Mouse (Mus musculus) ES-Bruce4 (cell line): Measurements from ENCODE around the gene Coq9. TPM values are rescaled to one million over a fixed set of nuclear protein-coding genes. Genes with fewer than 3 reads are reported as not detected.

ENCODE experiments used
- H3K27ac ChIP-seq: 2 replicates; pipeline ENCODE4 v1.5.1; 2012; ENCODE audit warnings: low read length, inconsistent platforms; ENCODE audit not compliant: insufficient read depth
- H3K27me3 ChIP-seq: 2 replicates; pipeline ENCODE4 v1.6.1; 2012; ENCODE audit warnings: mild to moderate bottlenecking, low read length, inconsistent platforms; ENCODE audit not compliant: control insufficient read depth, poor library complexity, insufficient read depth, severe bottlenecking
- H3K36me3 ChIP-seq: 2 replicates; pipeline ENCODE4 v1.6.1; 2012; ENCODE audit warnings: inconsistent platforms, mild to moderate bottlenecking, low read length, moderate library complexity; ENCODE audit not compliant: control insufficient read depth, poor library complexity, insufficient read depth, severe bottlenecking
- H3K4me1 ChIP-seq: one replicate; pipeline ENCODE4 v1.8.1; 2011; ENCODE audit warnings: low read length; ENCODE audit not compliant: control insufficient read depth, insufficient read depth
- H3K4me3 ChIP-seq: 2 replicates; pipeline ENCODE4 v1.5.1; 2011; ENCODE audit warnings: low read depth, mild to moderate bottlenecking, low read length
- H3K9ac ChIP-seq: 2 replicates; pipeline ENCODE4 v1.6.1; 2012; ENCODE audit warnings: low read depth, mild to moderate bottlenecking, inconsistent platforms; ENCODE audit not compliant: poor library complexity, severe bottlenecking
- H3K9me3 ChIP-seq: replicated peaks from 2 replicates; pipeline ENCODE4 v1.6.1; 2012; ENCODE audit warnings: mild to moderate bottlenecking, low read length, inconsistent platforms; ENCODE audit not compliant: control insufficient read depth, poor library complexity, insufficient read depth, severe bottlenecking
- CTCF ChIP-seq: IDR thresholded peaks from one replicate; pipeline ENCODE4 v1.8.1; 2011; ENCODE audit warnings: low read depth, low read length
- EP300 ChIP-seq: IDR thresholded peaks from 2 replicates; pipeline ENCODE4 v1.6.1; 2011; ENCODE audit warnings: low read depth, low read length; ENCODE audit not compliant: insufficient read depth
- POLR2A ChIP-seq: IDR thresholded peaks from one replicate; pipeline ENCODE4 v1.8.1; 2011; ENCODE audit warnings: low read length; ENCODE audit not compliant: insufficient read depth
- polyA plus RNA-seq: library from polyadenylated mRNA; stranded (reverse); fragments of >200 nt; gene quantifications from 2 replicates; pipeline ENCODE4 v1.2.4, GENCODE M21; 2011; ENCODE audit warnings: low read depth; ENCODE audit not compliant: missing spikeins, insufficient read depth, insufficient read length

The Coq9 gene
- polyA plus RNA-seq, 1 experiment, result 36.0 TPM

GRCm38 (mm10) chr8:94875096-94875870 is 37.2 kb downstream of the Coq9 start:
- Histone ChIP-seq H3K4me3 (peak overlapping the region; percentile 56), H3K36me3 (no peaks in the 10 kb centered on the region), H3K27ac (no peak overlapping the region), H3K27me3 (no peaks in the 10 kb centered on the region), H3K4me1 (peaks cover 3% of the 10 kb centered on the region), H3K9me3 (no peaks in the 10 kb centered on the region), H3K9ac (peak overlapping the region; percentile 72)
- TF ChIP-seq POLR2A (no peak), EP300 (no peak), CTCF (no peak)

GRCm38 (mm10) chr8:94875871-94876150 is 37.7 kb downstream of the Coq9 start:
- peaks cover 3% of the 10 kb centered on the region for H3K4me1 ChIP-seq
- peak overlapping the region; percentile 72 for H3K9ac ChIP-seq
- H3K27me3 ChIP-seq, result no peaks in the 10 kb centered on the region
- no peak overlapping the region for H3K27ac ChIP-seq
- TF ChIP-seq CTCF (no peak), POLR2A (no peak)
- H3K4me3 ChIP-seq, result peak overlapping the region; percentile 56
- H3K36me3 ChIP-seq, result no peaks in the 10 kb centered on the region
- H3K9me3 ChIP-seq, result no peaks in the 10 kb centered on the region

GRCm38 (mm10) chr8:94876197-94876730 is 38.1 kb downstream of the Coq9 start, which contains the start of gene Dok4:
Gene Dok4 (minus strand): TSS chr8:94876330.
- Histone ChIP-seq H3K4me3 (peak within 1 kb of the TSS; percentile 56), H3K27ac (no peak within 1 kb of the TSS), H3K9me3 (no peaks in the 10 kb centered on the region), H3K36me3 (no peaks in the 10 kb centered on the region), H3K9ac (peak within 1 kb of the TSS; percentile 72), H3K4me1 (peaks cover 3% of the 10 kb centered on the region), H3K27me3 (no peaks in the 10 kb centered on the region)
- no peak for TF ChIP-seq POLR2A

- Histone ChIP-seq H3K4me3 (no peak overlapping the region), H3K27ac (no peak overlapping the region), H3K4me1 (peaks cover 3% of the 10 kb centered on the region), H3K9me3 (no peaks in the 10 kb centered on the region), H3K27me3 (no peaks in the 10 kb centered on the region), H3K9ac (no peak overlapping the region), H3K36me3 (no peaks in the 10 kb centered on the region)
- no peak for TF ChIP-seq POLR2A
- no peak for TF ChIP-seq EP300
- TF ChIP-seq CTCF, result no peak
Measured at GRCm38 (mm10) chr8:94876820-94877219, 38.7 kb downstream of the Coq9 start.

GRCm38 (mm10) chr8:94880742-94881141 is 42.6 kb downstream of the Coq9 start:
- Histone ChIP-seq H3K9ac (no peak overlapping the region), H3K9me3 (no peaks in the 10 kb centered on the region), H3K27me3 (no peaks in the 10 kb centered on the region), H3K27ac (no peak overlapping the region), H3K4me1 (peaks cover 3% of the 10 kb centered on the region), H3K36me3 (no peaks in the 10 kb centered on the region), H3K4me3 (no peak overlapping the region)
- TF ChIP-seq EP300 (no peak), POLR2A (no peak), CTCF (no peak)

- H3K36me3 ChIP-seq, result no peaks in the 10 kb centered on the region
- TF ChIP-seq CTCF (no peak), POLR2A (no peak), EP300 (no peak)
- no peak overlapping the region for H3K4me3 ChIP-seq
- H3K27me3 ChIP-seq, result no peaks in the 10 kb centered on the region
- no peaks in the 10 kb centered on the region for H3K9me3 ChIP-seq
- H3K9ac ChIP-seq, result no peak overlapping the region
- H3K4me1 ChIP-seq, result no peaks in the 10 kb centered on the region
- no peak overlapping the region for H3K27ac ChIP-seq
Measured at GRCm38 (mm10) chr8:94888383-94889036, 50.4 kb downstream of the Coq9 start.
